Mouse (Mus musculus): ENCODE results near the gene Gpd2.

GRCm38 (mm10) chr2:57213364-57213763, 24.1 kb upstream of the Gpd2 start:
- TF ChIP-seq CTCF (IDR thresholded peaks at IDR 0.05; ENCODE audit: control insufficient read depth, insufficient read depth, insufficient replicate concordance, low read depth, low read length) (no peak), POLR2A (IDR thresholded peaks at IDR 0.05; ENCODE audit: control insufficient read depth, low read depth, low read length) (no peak)
